Comparison of ENCODE assay signal across 32 mouse cellular contexts in the genomic region with DNA sequence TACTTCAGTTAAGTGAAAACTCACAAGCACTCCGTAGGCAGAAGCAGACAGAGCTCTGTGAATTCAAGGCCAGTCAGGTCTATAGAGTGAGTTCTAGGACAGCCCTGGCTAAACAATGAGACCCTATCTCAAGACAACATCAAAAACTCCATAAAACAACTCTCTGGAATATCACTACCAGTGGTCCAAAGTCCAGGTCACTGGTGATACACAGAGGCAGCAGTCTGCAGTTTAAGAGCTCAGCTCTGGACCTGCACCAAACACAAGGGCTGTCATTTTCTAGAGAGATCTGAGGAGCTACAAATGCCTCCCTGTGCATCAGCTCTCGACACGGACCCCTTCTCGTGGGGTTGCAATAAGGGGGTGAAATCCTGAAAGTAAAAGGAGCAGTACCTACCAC. TPM values are rescaled to one million over a fixed set of nuclear protein-coding genes. Genes with fewer than 3 reads are reported as not detected.
DNase-seq lines count a peak whose midpoint lies in the region; ATAC-seq lines count a peak whose summit lies in the region.
"Had no signal": no experiment of that assay in that cellular context is flagged by ENCODE, and none has a peak within 500 bp of the region (broad histone marks: within the 10 kb centered on the region; RNA-seq: fewer than 3 reads in every experiment).

No protein-coding gene starts in this region.

- DNase-seq in cerebellum, adult 11-12 months, result peak; percentile 28
- DNase-seq in kidney, adult 11 months, result peak; percentile 41
- DNase-seq in kidney, adult 18-20 months, result no peak
- no peak for DNase-seq in liver, embryonic 11.5 days (ENCODE audit: low spot score)
- DNase-seq in thymus, postnatal 4 days, result no peak
- DNase-seq: adrenal gland, postnatal 10 days; forebrain, postnatal 0 days; heart, adult 2 months; heart, postnatal 10 days; kidney, postnatal 14 days; layer of hippocampus, adult 9-11 months; liver, embryonic 13.5 days; lung, adult 2 months; lung, postnatal 10 days; retina, postnatal 1 day; right cerebral cortex, postnatal 25 days; spleen, adult 18-20 months had no signal

- 83% methylated on average over 4 of the region's 4 CpGs for WGBS in liver, embryonic 12.5 days (ENCODE audit: insufficient replicate concordance)
- WGBS in liver, embryonic 11.5 days, result 87% methylated on average over 4 of the region's 4 CpGs

- no peaks in the 10 kb centered on the region for H3K9me3 ChIP-seq in liver, embryonic 12.5 days (replicated peaks)
- no peaks in the 10 kb centered on the region for H3K9me3 ChIP-seq in liver, embryonic 11.5 days (ENCODE audit: control insufficient read depth, low read length)
- H3K9me3 ChIP-seq: embryonic facial prominence, embryonic 13.5 days; forebrain, embryonic 10.5 days; G1E; heart, embryonic 13.5 days; liver, embryonic 13.5 days; midbrain, embryonic 10.5 days; midbrain, embryonic 15.5 days; neural tube, embryonic 15.5 days had no signal

- H3K36me3 ChIP-seq in liver, embryonic 12.5 days, result peaks cover 24% of the 10 kb centered on the region
- H3K36me3 ChIP-seq in liver, embryonic 11.5 days (ENCODE audit: control insufficient read depth, insufficient read depth, low read length), result peaks cover 11% of the 10 kb centered on the region
- H3K36me3 ChIP-seq: midbrain, embryonic 15.5 days had no signal

- peaks cover 69% of the 10 kb centered on the region for H3K4me1 ChIP-seq in liver, embryonic 12.5 days
- H3K4me1 ChIP-seq in liver, embryonic 11.5 days (replicated peaks; ENCODE audit: control insufficient read depth, insufficient read depth, low read length), result peaks cover 35% of the 10 kb centered on the region

- no peak overlapping the region for H3K4me3 ChIP-seq in liver, embryonic 12.5 days
- H3K4me3 ChIP-seq in liver, embryonic 11.5 days (ENCODE audit: low read depth, low read length), result no peak overlapping the region
- H3K4me3 ChIP-seq: embryonic facial prominence, embryonic 13.5 days; forebrain, embryonic 10.5 days; heart, adult 2 months; heart, embryonic 13.5 days; liver, embryonic 13.5 days; midbrain, embryonic 10.5 days; midbrain, embryonic 15.5 days; neural tube, embryonic 15.5 days had no signal

- no peak overlapping the region for H3K4me2 ChIP-seq in liver, embryonic 12.5 days
- H3K4me2 ChIP-seq in liver, embryonic 11.5 days, result no peak overlapping the region
- H3K4me2 ChIP-seq: embryonic facial prominence, embryonic 13.5 days; heart, embryonic 13.5 days; hindbrain, embryonic 14.5 days; liver, embryonic 13.5 days; midbrain, embryonic 15.5 days; neural tube, embryonic 15.5 days had no signal

- H3K9ac ChIP-seq in liver, embryonic 12.5 days, result no peak overlapping the region
- no peak overlapping the region for H3K9ac ChIP-seq in liver, embryonic 11.5 days (ENCODE audit: low read depth, low read length)
- H3K9ac ChIP-seq: forebrain, postnatal 0 days; heart, embryonic 13.5 days; hindbrain, embryonic 14.5 days; liver, embryonic 13.5 days; midbrain, embryonic 15.5 days; neural tube, embryonic 15.5 days had no signal

- no peak for ATAC-seq in cerebellum, adult (ENCODE audit: insufficient number of reproducible peaks, low FRiP score, low TSS enrichment)
- no peak for ATAC-seq in liver, embryonic 12.5 days
- ATAC-seq in liver, embryonic 11.5 days (replicated peaks; ENCODE audit: low FRiP score), result no peak
- ATAC-seq in megakaryocyte-erythroid progenitor cell, adult 5-6 weeks (replicated peaks; ENCODE audit: low FRiP score, low TSS enrichment, poor library complexity, severe bottlenecking), result no peak
- ATAC-seq: forebrain, postnatal 0 days; midbrain, embryonic 15.5 days had no signal

- peak overlapping the region; percentile 5; the same call in 1 of the 2 replicates for H3K27ac ChIP-seq in liver, embryonic 12.5 days
- H3K27ac ChIP-seq in liver, embryonic 11.5 days (ENCODE audit: low read depth, low read length), result no peak overlapping the region
- H3K27ac ChIP-seq: embryonic facial prominence, embryonic 13.5 days; forebrain, embryonic 10.5 days; heart, adult 2 months; heart, embryonic 13.5 days; hindbrain, embryonic 14.5 days; liver, embryonic 13.5 days; midbrain, embryonic 10.5 days; midbrain, embryonic 15.5 days; neural tube, embryonic 15.5 days had no signal

- H3K27me3 ChIP-seq in liver, embryonic 12.5 days (replicated peaks), result peaks cover 6% of the 10 kb centered on the region
- H3K27me3 ChIP-seq in liver, embryonic 11.5 days (replicated peaks; ENCODE audit: control insufficient read depth, insufficient read depth, low read length), result peaks cover 5% of the 10 kb centered on the region; the same call in 1 of the 2 replicates

RNA-seq across cellular contexts. Expression of gene Esrra, which starts 3.3 kb away (rescaled TPM):
- polyA plus RNA-seq in liver, embryonic 12.5 days (2016; fragmentation: Nextera tagmentation; extraction: Ambion mirVana), result 6.5 and 6.8 TPM in 2 replicates
- 4.1 and 5.9 TPM in 2 replicates for polyA plus RNA-seq in liver, embryonic 11.5 days (2014; fragmentation: Nextera tagmentation; extraction: Ambion mirVana)
- total RNA-seq in megakaryocyte-erythroid progenitor cell, adult 5-6 weeks (2014; fragmentation: Nextera tagmentation), result 14.1 and 18.9 TPM in 2 replicates
- total RNA-seq in megakaryocyte-erythroid progenitor cell, adult 5-6 weeks (2017), result 10.8 and 18.4 TPM in 2 replicates

RNA-seq across cellular contexts. Expression of gene Catsperz, which starts 6.9 kb away (rescaled TPM):
- polyA plus RNA-seq in liver, embryonic 12.5 days (2016; fragmentation: Nextera tagmentation; extraction: Ambion mirVana), result 0.80 and 0.93 TPM in 2 replicates
- 0.49 and 0.91 TPM in 2 replicates for polyA plus RNA-seq in liver, embryonic 11.5 days (2014; fragmentation: Nextera tagmentation; extraction: Ambion mirVana)
- not detected in 2 replicates for total RNA-seq in megakaryocyte-erythroid progenitor cell, adult 5-6 weeks (2014; fragmentation: Nextera tagmentation)
- total RNA-seq in megakaryocyte-erythroid progenitor cell, adult 5-6 weeks (2017), result not detected in 2 replicates
- total RNA-seq: common myeloid progenitor, adult 5-6 weeks; gastrocnemius, adult 8-10 months; gastrocnemius, postnatal 4 days; heart, adult 2 months; heart, postnatal 10 days; hematopoietic stem cell, adult 5-6 weeks had no signal
- polyA plus RNA-seq: G1E had no signal

RNA-seq across cellular contexts. Expression of gene Prdx5, which starts 8.4 kb away (rescaled TPM):
- polyA plus RNA-seq in liver, embryonic 12.5 days (2016; fragmentation: Nextera tagmentation; extraction: Ambion mirVana), result 94.2 and 101 TPM in 2 replicates
- polyA plus RNA-seq in liver, embryonic 11.5 days (2014; fragmentation: Nextera tagmentation; extraction: Ambion mirVana), result 106 and 117 TPM in 2 replicates
- total RNA-seq in megakaryocyte-erythroid progenitor cell, adult 5-6 weeks (2014; fragmentation: Nextera tagmentation), result 76.5 and 87.1 TPM in 2 replicates
- 101 and 126 TPM in 2 replicates for total RNA-seq in megakaryocyte-erythroid progenitor cell, adult 5-6 weeks (2017)

RNA-seq across cellular contexts. Expression of gene Trmt112, which starts 8.8 kb away (rescaled TPM):
- polyA plus RNA-seq in liver, embryonic 12.5 days (2016; fragmentation: Nextera tagmentation; extraction: Ambion mirVana), result 115 TPM in 2 replicates
- polyA plus RNA-seq in liver, embryonic 11.5 days (2014; fragmentation: Nextera tagmentation; extraction: Ambion mirVana), result 167 and 169 TPM in 2 replicates
- total RNA-seq in megakaryocyte-erythroid progenitor cell, adult 5-6 weeks (2014; fragmentation: Nextera tagmentation), result 185 and 221 TPM in 2 replicates
- 235 and 364 TPM in 2 replicates for total RNA-seq in megakaryocyte-erythroid progenitor cell, adult 5-6 weeks (2017)

RNA-seq across cellular contexts. Expression of gene Kcnk4, which starts 16.0 kb away (rescaled TPM):
- 0.05 TPM in 1 of 2 replicates, not detected in the other for polyA plus RNA-seq in liver, embryonic 12.5 days (2016; fragmentation: Nextera tagmentation; extraction: Ambion mirVana)
- polyA plus RNA-seq in liver, embryonic 11.5 days (2014; fragmentation: Nextera tagmentation; extraction: Ambion mirVana), result 0.18 and 0.38 TPM in 2 replicates
- total RNA-seq in megakaryocyte-erythroid progenitor cell, adult 5-6 weeks (2014; fragmentation: Nextera tagmentation), result not detected in 2 replicates
- not detected in 2 replicates for total RNA-seq in megakaryocyte-erythroid progenitor cell, adult 5-6 weeks (2017)
- total RNA-seq: common myeloid progenitor, adult 5-6 weeks; G1E; gastrocnemius, adult 8-10 months; heart, adult 2 months; hematopoietic stem cell, adult 5-6 weeks had no signal
- polyA plus RNA-seq: liver, embryonic 13.5 days had no signal

Comparison
In these comparisons a context has a peak if more than half of its experiments do, and no peak if none do; other contexts are left out.
1. DNase-seq: peak in cerebellum, adult 11-12 months (single experiment) and kidney, adult 11 months (single experiment); none in kidney, adult 18-20 months (single experiment), liver, embryonic 11.5 days (single experiment) and thymus, postnatal 4 days (single experiment).